Mouse (Mus musculus) kidney, adult 18-20 months (tissue): ENCODE measurements around the gene Tmem246.
A peak's percentile ranks its signal among the peaks of the same experiment; 100 is the strongest.
"Not testable (repeated sequence)": the region's sequence is repeated elsewhere in the genome, so short reads cannot be mapped to it uniquely, and the experiment has no call there.

Source experiments
- DNase-seq: peaks from one replicate; pipeline ENCODE4 v3.0.0; 2021

Gene Tmem246

GRCm38 (mm10) chr4:49597183-49598100, at the start of gene Tmem246:
Gene Tmem246, minus strand, starts transcription at chr4:49597876.
- DNase-seq = peak; percentile 84

DNA sequence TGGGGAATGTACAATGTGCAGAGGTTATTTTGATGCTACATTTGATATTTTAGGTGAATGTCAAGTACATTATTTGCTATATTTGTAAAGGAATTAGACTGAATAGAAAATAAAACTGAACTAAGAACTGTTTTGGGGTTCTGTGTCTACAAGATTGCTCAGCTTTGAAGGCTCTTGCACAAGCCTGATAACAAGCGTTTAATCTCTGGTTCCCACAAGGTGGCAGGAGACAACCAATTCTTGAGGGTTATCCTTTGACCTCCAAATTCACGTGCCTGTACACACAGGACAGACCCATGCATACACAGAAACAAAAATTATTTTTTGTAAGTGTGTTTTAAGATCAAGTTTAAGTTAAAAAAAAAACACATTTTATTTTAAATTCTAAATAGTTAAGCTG, 42.2 kb upstream of the Tmem246 start:
- no peak for DNase-seq

GRCm38 (mm10) chr4:49637821-49638220, 40.1 kb upstream of the Tmem246 start:
- no peak for DNase-seq

GRCm38 (mm10) chr4:49632139-49632481, 34.4 kb upstream of the Tmem246 start:
- no peak for DNase-seq

DNA sequence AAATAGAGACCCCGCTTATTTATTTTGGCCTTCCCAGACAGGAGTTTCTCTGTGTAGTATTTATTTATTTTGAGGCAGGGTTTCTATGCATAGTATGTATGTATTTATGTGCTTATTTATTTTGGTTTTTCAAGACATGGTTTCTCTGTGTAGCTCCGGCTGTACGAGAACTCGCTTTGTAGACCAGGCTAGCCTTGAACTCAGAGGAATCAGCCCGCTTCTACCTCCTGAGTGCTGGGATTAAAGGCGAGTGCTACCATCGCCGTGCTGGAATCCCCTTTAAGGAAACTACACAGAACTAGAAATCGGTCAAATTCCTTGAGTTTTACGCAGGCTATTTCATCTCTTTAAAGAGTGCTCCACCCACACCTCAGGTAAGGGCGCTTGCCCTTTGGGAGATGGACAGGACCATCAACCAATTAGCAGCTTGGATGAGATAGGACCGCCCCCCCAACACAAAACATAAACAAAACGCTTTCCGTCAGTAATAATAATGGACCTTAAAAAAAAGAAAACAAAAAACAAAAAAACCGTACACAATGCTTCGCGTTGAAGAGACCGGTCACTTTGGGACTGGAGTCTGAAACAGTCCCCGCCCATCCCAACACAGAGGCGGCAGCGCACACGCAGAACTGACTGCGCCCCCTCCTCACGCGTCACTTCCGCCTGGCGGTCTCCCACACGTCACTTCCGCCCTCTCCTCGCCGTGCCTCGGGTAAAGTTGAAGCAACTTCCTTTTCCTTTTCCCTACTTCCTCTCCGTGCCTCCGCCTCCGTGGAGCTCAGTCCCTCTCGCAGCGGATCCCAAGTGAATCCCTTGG, 33.9 kb upstream of the Tmem246 start, which contains the start of gene Rnf20:
Rnf20 (plus strand) TSS at position 688 of the 820 bp plus-strand sequence.
- DNase-seq = peak; percentile 96

DNA sequence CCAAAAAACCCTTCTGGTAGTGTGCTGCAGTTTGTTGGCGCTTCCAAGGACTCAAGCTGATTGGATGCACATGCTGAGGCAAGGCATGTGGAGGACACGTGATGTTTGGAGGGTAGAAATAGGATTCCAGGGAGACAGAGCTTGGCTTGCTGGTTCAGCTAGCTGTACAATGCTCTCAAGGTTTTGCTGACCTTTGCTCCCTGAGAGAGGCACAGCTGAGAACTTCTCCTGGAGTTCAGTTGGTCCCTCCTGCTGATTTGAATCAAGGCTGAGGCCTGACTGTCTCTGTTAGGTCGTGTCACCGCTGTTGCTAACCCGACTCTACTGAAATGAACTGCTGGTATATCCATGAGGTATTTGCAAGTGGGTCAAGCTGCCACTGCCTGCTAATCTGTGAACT, 31.3 kb upstream of the Tmem246 start:
- peak; percentile 49 for DNase-seq

DNA sequence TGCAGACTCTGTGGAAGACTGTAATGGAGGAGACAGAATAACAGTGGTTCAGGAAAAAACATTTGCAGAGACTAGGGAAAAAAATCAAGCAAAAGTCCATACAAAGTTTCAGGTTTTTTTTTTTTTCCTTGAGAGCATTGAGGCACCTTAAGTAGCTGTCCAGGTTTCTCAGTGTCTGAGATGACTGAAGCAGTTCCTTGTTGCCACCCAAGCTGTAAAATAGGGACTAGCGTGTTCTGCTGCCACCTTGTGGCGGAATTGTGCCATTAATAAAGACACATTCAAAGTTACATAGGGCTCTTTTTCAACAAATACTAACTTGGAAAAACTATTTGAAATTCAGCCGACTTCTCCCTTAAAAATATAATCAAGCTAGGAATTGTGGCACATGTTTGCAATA, 29.3 kb upstream of the Tmem246 start:
- DNase-seq = peak; percentile 79

GRCm38 (mm10) chr4:49624969-49625368, 27.3 kb upstream of the Tmem246 start:
- not testable (repeated sequence) for DNase-seq

DNA sequence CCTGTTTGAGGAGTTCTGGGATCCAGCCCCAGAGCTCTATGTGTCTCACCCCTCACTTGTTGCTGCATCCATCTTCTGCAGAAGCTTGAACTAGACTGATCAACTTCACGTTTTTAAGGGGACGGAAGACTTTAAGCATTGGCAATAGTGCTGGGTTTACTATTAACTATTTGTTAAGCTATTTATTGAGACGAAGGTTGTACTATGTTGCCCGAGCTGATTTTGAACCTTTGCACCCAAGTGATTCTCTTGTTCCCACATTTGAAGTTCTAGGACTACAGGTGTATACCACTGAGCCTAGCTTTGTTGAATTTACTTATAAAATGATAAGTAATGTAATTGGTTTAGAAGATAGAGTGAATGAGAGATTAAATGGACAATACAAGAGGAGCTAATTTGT, 26.2 kb upstream of the Tmem246 start:
- no peak for DNase-seq

DNA sequence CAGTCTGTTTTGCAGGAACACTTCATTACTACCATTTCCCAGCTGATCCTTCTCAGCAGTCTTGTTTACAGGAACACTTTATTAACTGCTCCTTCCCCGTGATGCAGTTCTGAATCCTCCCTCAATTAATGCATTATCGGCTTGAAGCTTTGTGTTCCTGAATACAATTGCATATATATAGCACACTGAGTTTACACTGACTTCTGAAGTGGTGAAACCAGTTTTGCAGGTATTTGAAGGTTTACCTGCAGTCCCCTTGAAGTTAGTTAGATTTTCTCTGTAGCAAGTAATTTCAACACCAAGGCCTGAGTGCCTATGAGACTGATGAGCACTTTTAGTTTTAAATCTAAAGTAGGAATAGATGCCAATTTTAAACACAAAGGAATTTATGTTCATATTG, 24.6 kb upstream of the Tmem246 start:
- no peak for DNase-seq

DNA sequence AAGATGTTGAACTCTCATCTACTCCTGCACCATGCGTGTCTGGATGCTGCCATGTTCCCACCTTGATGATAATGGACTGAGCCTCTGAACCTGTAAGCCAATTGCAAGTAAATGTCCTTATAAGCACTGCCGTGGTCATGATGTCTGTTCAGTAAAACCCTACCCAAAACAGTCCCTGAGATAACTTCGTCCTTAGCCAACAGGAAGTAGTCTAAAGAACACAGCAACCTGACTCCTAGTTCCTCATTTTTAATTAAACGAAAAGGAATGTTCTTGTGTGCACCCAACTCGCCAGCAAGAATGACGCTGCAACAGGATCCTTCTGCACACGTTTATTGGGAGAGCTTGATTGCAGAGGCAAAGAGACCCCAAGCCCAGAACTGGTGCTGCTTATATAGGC, 22.2 kb upstream of the Tmem246 start:
- DNase-seq = not testable (repeated sequence)

DNA sequence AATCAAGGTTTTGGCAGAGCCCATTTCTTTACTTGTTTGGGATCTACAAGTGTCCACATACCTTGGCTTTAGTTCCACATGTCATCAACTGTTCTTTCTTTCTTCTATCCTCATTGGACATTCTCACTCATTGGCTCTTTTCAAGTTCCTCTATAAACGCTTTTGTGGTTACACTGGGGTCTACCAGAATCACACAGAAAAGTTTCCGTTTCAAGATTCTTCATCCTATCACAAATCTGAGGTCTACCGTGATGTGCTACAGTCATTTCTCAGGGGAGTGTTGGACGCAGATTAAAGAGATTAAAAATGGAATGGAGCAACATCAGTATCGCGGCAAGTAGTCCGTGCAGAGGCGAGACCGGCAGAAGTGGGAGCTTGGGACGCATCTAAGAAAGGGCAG, 19.2 kb upstream of the Tmem246 start:
- no peak for DNase-seq

DNA sequence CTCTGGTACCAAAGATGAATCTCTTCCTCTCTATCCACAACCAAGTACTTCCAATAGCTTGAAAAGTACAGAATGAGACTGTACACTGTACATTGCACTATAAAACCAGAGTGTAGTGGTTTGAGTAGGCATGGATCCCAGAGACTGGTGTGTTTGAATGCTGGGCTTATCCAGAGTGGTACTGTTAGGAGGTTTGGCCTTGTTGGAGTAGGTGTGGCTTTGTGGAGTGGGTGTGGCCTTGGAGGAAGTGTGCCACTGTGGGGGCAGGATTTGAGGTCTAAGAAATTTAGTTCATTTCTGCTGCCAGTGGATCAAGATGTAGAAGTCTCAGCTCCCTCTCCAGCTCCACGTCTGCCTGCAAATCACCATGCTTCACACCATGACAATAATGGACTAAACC, 7.8 kb upstream of the Tmem246 start:
- DNase-seq = no peak

DNA sequence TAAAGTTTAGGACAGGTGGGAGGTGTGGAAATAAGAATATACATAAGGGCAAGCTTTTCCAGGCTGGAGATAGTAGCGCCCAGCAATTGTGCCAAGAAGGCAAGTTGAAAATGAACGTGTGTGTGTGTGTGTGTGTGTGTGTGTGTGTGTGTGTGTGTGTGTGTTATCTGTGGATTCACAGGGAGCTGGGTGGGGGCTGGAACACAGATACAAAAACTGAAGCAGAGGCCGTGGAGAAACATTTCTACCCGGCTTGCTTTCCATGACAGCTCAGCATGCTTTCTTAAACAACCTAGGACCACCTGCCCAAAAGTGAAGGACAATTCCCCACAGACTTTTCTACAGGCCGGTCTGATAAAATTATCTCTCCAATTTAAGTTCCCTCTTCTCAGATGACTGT, 6.9 kb upstream of the Tmem246 start:
- DNase-seq = no peak

GRCm38 (mm10) chr4:49604016-49604546, 6.4 kb upstream of the Tmem246 start:
- DNase-seq = no peak

DNA sequence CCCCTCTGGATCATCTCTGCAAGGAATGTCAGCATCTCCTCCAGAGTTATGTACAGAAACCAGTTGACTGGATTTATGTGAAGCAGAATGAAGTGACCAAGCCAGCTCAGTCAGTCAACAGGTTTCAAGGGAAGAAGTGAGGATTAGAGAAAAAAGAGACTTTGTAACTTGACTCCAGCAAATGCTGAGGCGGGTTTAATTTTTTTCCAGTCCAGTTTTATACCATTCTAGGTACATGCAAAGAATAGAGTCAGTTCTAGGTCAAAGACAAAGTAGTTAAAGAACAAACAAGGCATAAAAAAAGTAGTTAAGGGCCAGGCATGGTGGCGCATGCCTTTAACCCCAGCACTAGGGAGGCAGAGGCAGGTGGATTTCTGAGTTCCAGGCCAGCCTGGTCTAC, 5.5 kb upstream of the Tmem246 start:
- no peak for DNase-seq

GRCm38 (mm10) chr4:49596846-49597182, 862 bp downstream of the Tmem246 start:
- no peak for DNase-seq

GRCm38 (mm10) chr4:49590152-49590551, 7.5 kb downstream of the Tmem246 start:
- no peak for DNase-seq

DNA sequence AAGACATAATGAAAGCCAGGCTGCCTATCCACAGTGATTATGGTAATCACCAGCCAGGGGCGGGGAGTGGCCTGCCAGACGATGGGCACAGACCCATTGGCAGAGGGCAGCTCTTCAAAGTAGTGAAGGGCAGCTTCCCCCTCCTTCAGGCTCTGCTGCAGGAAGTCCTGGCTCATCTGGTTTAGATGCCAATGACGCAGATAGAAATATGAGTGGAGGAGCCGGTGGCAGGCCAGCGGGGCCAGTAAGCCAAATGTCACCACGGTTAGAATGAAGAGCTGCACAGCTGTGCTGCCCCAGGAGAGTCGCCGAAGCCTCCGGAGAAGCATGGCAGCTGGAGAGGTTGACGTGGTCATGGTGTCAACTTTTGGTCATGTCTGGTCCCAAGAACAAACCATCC, 10.9 kb downstream of the Tmem246 start:
- DNase-seq = no peak

DNA sequence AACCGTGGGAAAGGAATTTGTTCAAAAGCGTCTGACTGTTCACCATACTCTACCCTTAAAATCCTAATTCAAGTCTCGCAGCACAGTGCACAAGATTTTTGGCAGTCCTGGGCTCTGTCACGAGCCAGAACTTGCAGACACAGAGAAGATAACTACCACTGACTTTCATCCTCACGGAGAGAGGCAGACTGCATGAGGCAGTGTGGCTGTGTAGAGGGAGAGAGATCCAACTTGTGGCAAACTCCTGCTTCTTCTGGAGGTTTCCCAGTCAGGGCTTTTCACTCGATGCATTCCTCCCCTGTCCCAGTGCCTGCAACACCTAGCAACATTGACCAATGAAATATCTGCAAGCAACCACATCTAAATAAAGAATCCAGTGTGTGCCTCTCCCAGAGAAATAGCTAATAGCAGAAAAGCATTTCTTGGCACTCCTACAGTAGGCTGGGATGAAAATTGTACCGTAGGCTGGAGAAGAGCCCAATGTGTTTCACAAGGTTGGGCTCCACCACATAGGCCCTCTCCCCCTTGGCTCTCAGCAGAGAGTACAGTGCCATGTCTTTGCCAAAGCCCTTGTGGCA, 12.1 kb downstream of the Tmem246 start:
- DNase-seq = no peak

- no peak for DNase-seq
Observed at GRCm38 (mm10) chr4:49583965-49584831, 13.5 kb downstream of the Tmem246 start.

DNA sequence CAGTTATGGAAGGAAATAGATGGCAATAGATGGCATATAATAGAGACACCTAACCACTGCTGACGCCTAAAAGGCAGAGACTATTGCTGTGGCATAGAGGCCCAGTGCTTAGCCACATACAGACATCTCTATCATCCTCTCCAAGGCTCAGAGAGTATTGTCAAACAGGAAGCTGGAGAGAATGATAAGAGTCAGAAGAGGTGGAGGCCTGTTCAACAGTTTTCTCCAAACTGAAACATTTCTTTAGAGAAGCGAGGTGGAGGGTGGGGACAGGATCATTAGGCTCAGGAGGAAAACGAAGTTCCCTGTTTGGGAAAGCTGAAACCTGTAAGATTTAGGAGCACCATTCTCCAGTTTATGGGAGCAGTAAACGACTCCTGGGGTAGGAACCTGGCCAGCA, 16.4 kb downstream of the Tmem246 start:
- DNase-seq = no peak
